Mouse (Mus musculus) MEL (cell line): Measurements from ENCODE around the gene Copz2. TPM values are rescaled to one million over a fixed set of nuclear protein-coding genes. Genes with fewer than 3 reads are reported as not detected.

ENCODE experiments used
- DNase-seq: peaks from one replicate; pipeline ENCODE4 v3.0.0; 2011; ENCODE audit warnings: low read depth, low spot score
- H3K27ac ChIP-seq: 2 replicates; pipeline ENCODE4 v1.5.1; 2012; ENCODE audit warnings: low read depth, mild to moderate bottlenecking, control low read depth, low read length, moderate library complexity; ENCODE audit not compliant: control insufficient read depth
- H3K27me3 ChIP-seq, 2 experiments: fragments of 150-350 bp in 1 of 2; sonication (generic) in 1 of 2; 2 replicates each; pipeline ENCODE4 v1.6.1; 2012; ENCODE audit warnings: low read length in 2 of 2, mild to moderate bottlenecking in 2 of 2, improper control_type of control experiment in 1 of 2, moderate library complexity in 1 of 2; ENCODE audit not compliant: insufficient read depth in 2 of 2, control insufficient read depth in 1 of 2
- H3K36me3 ChIP-seq, 2 experiments: 2 replicates each; pipeline ENCODE4 v1.6.1; 2012 to 2014; ENCODE audit warnings: low read length in 2 of 2, improper control_type of control experiment in 1 of 2, inconsistent platforms in 1 of 2, mild to moderate bottlenecking in 1 of 2; ENCODE audit not compliant: insufficient read depth in 2 of 2, control insufficient read depth in 1 of 2
- H3K4me1 ChIP-seq, 2 experiments: fragments of 150-350 bp in 1 of 2; sonication (generic) in 1 of 2; 2 replicates each; pipeline ENCODE4 v1.6.1; 2012; ENCODE audit warnings: low read length in 2 of 2, improper control_type of control experiment in 1 of 2, mild to moderate bottlenecking in 1 of 2; ENCODE audit not compliant: insufficient read depth in 2 of 2, control insufficient read depth in 1 of 2
- H3K4me3 ChIP-seq, 2 experiments: fragments of 150-350 bp in 1 of 2; sonication (generic) in 1 of 2; 2 replicates each; pipeline ENCODE4 v1.5.1; 2012; ENCODE audit warnings: low read depth in 2 of 2, low read length in 2 of 2, mild to moderate bottlenecking in 2 of 2, moderate library complexity in 2 of 2, control low read depth in 1 of 2, improper control_type of control experiment in 1 of 2; ENCODE audit not compliant: control insufficient read depth in 1 of 2, insufficient read depth in 1 of 2
- H3K79me2 ChIP-seq: 2 replicates; pipeline ENCODE4 v1.6.1; 2012; ENCODE audit warnings: mild to moderate bottlenecking, low read length, moderate library complexity; ENCODE audit not compliant: control insufficient read depth, poor library complexity, insufficient read depth
- H3K9ac ChIP-seq: 2 replicates; pipeline ENCODE4 v1.6.1; 2012; ENCODE audit warnings: low read depth, mild to moderate bottlenecking, control low read depth, low read length, moderate library complexity; ENCODE audit not compliant: control insufficient read depth, poor library complexity, severe bottlenecking
- H3K9me3 ChIP-seq: fragments of 150-350 bp; sonication (generic); replicated peaks from 2 replicates; pipeline ENCODE4 v1.6.1; 2012; ENCODE audit warnings: mild to moderate bottlenecking, low read length, improper control_type of control experiment, moderate library complexity; ENCODE audit not compliant: insufficient read depth
- BHLHE40 ChIP-seq: IDR thresholded peaks from 2 replicates; pipeline ENCODE4 v1.6.1; 2012; ENCODE audit warnings: low read depth, mild to moderate bottlenecking, inconsistent platforms, low read length, improper control_type of control experiment, borderline replicate concordance
- CHD1 ChIP-seq: IDR thresholded peaks from 2 replicates; pipeline ENCODE4 v1.6.1; 2012; ENCODE audit warnings: low read depth, mild to moderate bottlenecking, inconsistent platforms, low read length, improper control_type of control experiment
- CHD2 ChIP-seq: IDR thresholded peaks from 2 replicates; pipeline ENCODE4 v1.6.1; 2011; ENCODE audit warnings: low read length, improper control_type of control experiment
- EP300 ChIP-seq, 2 experiments: IDR thresholded peaks; 2 replicates each; pipeline ENCODE4 v1.6.1; 2011; ENCODE audit warnings: improper control_type of control experiment in 2 of 2, low read length in 2 of 2, low read depth in 1 of 2, mild to moderate bottlenecking in 1 of 2
- GATA1 ChIP-seq: IDR thresholded peaks from 2 replicates; pipeline ENCODE4 v1.6.1; 2011; ENCODE audit warnings: low read depth, low read length, improper control_type of control experiment
- JUND ChIP-seq: IDR thresholded peaks from 2 replicates; pipeline ENCODE4 v1.6.1; 2011; ENCODE audit warnings: low read depth, mild to moderate bottlenecking, improper control_type of control experiment, low read length
- MAX ChIP-seq: IDR thresholded peaks from 2 replicates; pipeline ENCODE4 v1.6.1; 2011; ENCODE audit warnings: low read length, improper control_type of control experiment
- MAZ ChIP-seq: IDR thresholded peaks from 2 replicates; pipeline ENCODE4 v1.6.1; 2012; ENCODE audit warnings: low read depth, mild to moderate bottlenecking, inconsistent platforms, low read length, improper control_type of control experiment
- MEF2A ChIP-seq: IDR thresholded peaks from 2 replicates; pipeline ENCODE4 v1.6.1; 2014; ENCODE audit warnings: low read depth, mild to moderate bottlenecking, inconsistent platforms, low read length, improper control_type of control experiment; ENCODE audit not compliant: poor library complexity, insufficient replicate concordance, severe bottlenecking; ENCODE audit errors: extremely low read depth
- MXI1 ChIP-seq: IDR thresholded peaks from 2 replicates; pipeline ENCODE4 v1.6.1; 2011; ENCODE audit warnings: mild to moderate bottlenecking, low read depth, low read length, improper control_type of control experiment
- MYB ChIP-seq: IDR thresholded peaks from 2 replicates; pipeline ENCODE4 v1.6.1; 2011; ENCODE audit warnings: mild to moderate bottlenecking, low read depth, low read length, improper control_type of control experiment
- MYC ChIP-seq: IDR thresholded peaks from 2 replicates; pipeline ENCODE4 v1.6.1; 2011; ENCODE audit warnings: low read depth, mild to moderate bottlenecking, low read length, improper control_type of control experiment, moderate library complexity
- NELFE ChIP-seq: IDR thresholded peaks from 2 replicates; pipeline ENCODE4 v1.6.1; 2011; ENCODE audit warnings: low read depth, low read length, improper control_type of control experiment
- NRF1 ChIP-seq: IDR thresholded peaks from 2 replicates; pipeline ENCODE4 v1.6.1; 2014; ENCODE audit warnings: low read depth, mild to moderate bottlenecking, inconsistent platforms, low read length, improper control_type of control experiment, moderate library complexity; ENCODE audit not compliant: poor library complexity, insufficient read depth, severe bottlenecking
- POLR2AphosphoS2 ChIP-seq: IDR thresholded peaks from 2 replicates; pipeline ENCODE4 v1.6.1; 2011; ENCODE audit warnings: low read length, improper control_type of control experiment
- POLR2AphosphoS5 ChIP-seq: IDR thresholded peaks from 2 replicates; pipeline ENCODE4 v1.6.1; 2012; ENCODE audit warnings: low read depth, borderline replicate concordance, mild to moderate bottlenecking, inconsistent platforms, low read length, moderate library complexity, mixed read lengths
- RAD21 ChIP-seq: IDR thresholded peaks from 2 replicates; pipeline ENCODE4 v1.6.1; 2011; ENCODE audit warnings: mild to moderate bottlenecking, low read depth, low read length, improper control_type of control experiment
- RCOR1 ChIP-seq: IDR thresholded peaks from 2 replicates; pipeline ENCODE4 v1.6.1; 2012; ENCODE audit warnings: low read depth, mild to moderate bottlenecking, inconsistent platforms, low read length, improper control_type of control experiment
- SIN3A ChIP-seq: IDR thresholded peaks from 2 replicates; pipeline ENCODE4 v1.6.1; 2012; ENCODE audit warnings: low read length, improper control_type of control experiment, inconsistent platforms
- TAL1 ChIP-seq: IDR thresholded peaks from 2 replicates; pipeline ENCODE4 v1.6.1; 2012; ENCODE audit warnings: mild to moderate bottlenecking, inconsistent platforms, low read length, moderate library complexity, mixed read lengths
- UBTF ChIP-seq: IDR thresholded peaks from 2 replicates; pipeline ENCODE4 v1.6.1; 2012; ENCODE audit warnings: low read depth, mild to moderate bottlenecking, inconsistent platforms, low read length, improper control_type of control experiment, moderate library complexity, borderline replicate concordance; ENCODE audit not compliant: insufficient read depth
- USF2 ChIP-seq, 2 experiments: IDR thresholded peaks; 2 replicates each; pipeline ENCODE4 v1.6.1; 2011 to 2012; ENCODE audit warnings: improper control_type of control experiment in 2 of 2, low read length in 2 of 2, borderline replicate concordance in 1 of 2, inconsistent platforms in 1 of 2, low read depth in 1 of 2, mild to moderate bottlenecking in 1 of 2; ENCODE audit not compliant: insufficient read depth in 1 of 2
- ZC3H11A ChIP-seq: IDR thresholded peaks from 2 replicates; pipeline ENCODE4 v1.6.1; 2012; ENCODE audit warnings: low read depth, mild to moderate bottlenecking, inconsistent platforms, low read length, improper control_type of control experiment
- ZNF384 ChIP-seq: IDR thresholded peaks from 2 replicates; pipeline ENCODE4 v1.6.1; 2012; ENCODE audit warnings: low read depth, mild to moderate bottlenecking, inconsistent platforms, low read length, improper control_type of control experiment
- polyA plus RNA-seq, 2 experiments: library from polyadenylated mRNA; stranded (reverse) in 1 of 2; unstranded in 1 of 2; fragments of >175 nt in 1 of 2; fragments of >200 nt in 1 of 2; gene quantifications; 2 replicates each; pipeline versions ENCODE4 v1.2.1 to v1.2.4; 2012; ENCODE audit warnings: low replicate concordance in 2 of 2, low read depth in 1 of 2; ENCODE audit not compliant: insufficient read length in 2 of 2, insufficient read depth in 1 of 2, missing spikeins in 1 of 2
- total RNA-seq: library from RNA; depleted of rRNA; stranded (reverse); fragments of 300-350 nt; gene quantifications from 2 replicates; pipeline ENCODE4 v1.2.3, GENCODE M21; 2012

The Copz2 gene
- total and polyA plus RNA-seq, 3 experiments: 2.1 to 6.3 TPM; not detected in 1

DNA sequence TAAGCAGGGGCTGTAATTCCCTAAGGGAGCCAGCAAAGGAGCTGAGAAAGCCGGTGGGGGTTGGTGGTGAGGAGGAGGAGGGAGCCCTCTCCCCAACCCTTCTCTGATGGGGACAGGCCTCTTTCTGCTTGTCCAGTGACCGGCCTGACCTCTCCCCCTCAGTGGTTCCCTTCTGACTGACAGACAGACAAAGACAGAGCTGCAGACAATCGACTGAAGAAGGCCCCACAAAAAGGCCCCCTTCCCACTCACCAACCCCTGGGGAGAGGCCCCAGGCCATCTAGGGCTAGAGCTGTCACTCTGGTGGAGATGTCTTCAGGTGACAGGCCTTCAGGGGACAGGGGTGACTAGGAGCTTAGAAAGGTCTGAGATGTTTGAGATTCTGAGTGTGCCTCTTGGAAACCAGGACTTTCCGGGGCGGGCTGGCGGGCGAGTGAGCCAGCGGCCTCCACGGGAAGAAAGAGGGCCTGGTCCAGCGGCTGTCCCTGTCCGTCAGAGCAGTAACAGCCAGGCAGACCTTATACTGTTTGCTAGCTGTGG, 24.0 kb downstream of the Copz2 start:
- no peaks in the 10 kb centered on the region for H3K9me3 ChIP-seq
- TF ChIP-seq MEF2A: no peak
- no peak for TF ChIP-seq MAZ
- no peak for TF ChIP-seq CHD2
- no peak for TF ChIP-seq TAL1
- no peak for TF ChIP-seq POLR2AphosphoS2
- TF ChIP-seq RCOR1: no peak
- TF ChIP-seq NELFE: no peak
- TF ChIP-seq EP300 (IDR thresholded peaks at IDR 0.05; ENCODE audit: low read depth in 1 of 2, low read length in 2 of 2): no peak
- no peak for TF ChIP-seq MYC
- no peak for TF ChIP-seq ZC3H11A
- TF ChIP-seq BHLHE40: no peak
- TF ChIP-seq, all 39 proteins: peak for 0
- DNase-seq: no peak
- Histone ChIP-seq H3K36me3 (no peaks in the 10 kb centered on the region; a peak in 1 of 4 replicates), H3K27ac (no peak overlapping the region), H3K4me3 (no peak overlapping the region), H3K79me2 (no peaks in the 10 kb centered on the region), H3K9ac (no peak overlapping the region), H3K27me3 (peaks cover 51 to 54% of the 10 kb centered on the region in 2 experiments), H3K4me1 (peaks cover 0 to 3% of the 10 kb centered on the region in 2 experiments; a peak in 1 of 4 replicates)

DNA sequence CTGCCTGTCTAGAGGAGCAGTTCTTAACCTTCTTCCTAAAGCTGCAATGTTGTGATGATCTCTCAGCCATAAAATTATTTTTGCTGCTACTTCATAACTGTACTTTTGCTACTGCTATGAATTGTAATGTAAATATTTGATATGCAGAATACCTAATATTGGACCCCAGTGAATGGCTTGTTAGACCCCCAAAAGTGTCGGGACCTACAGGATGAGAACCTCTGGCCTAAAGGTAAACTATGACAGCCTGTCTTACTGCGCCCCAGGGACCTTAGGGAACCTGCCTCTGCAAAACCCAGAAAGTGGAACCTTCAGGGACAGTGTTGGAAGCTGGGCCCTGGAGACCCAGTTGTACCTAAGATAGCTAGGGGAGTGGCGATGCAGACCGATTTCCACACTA, 25.6 kb downstream of the Copz2 start:
- Histone ChIP-seq H3K9me3 (no peaks in the 10 kb centered on the region), H3K4me1 (peaks cover 0 to 7% of the 10 kb centered on the region in 2 experiments; a peak in 2 of 4 replicates), H3K79me2 (no peaks in the 10 kb centered on the region), H3K27ac (no peak overlapping the region), H3K9ac (no peak overlapping the region)
- no peak for DNase-seq
- no peak for TF ChIP-seq MAX
- no peak for TF ChIP-seq MAZ
- no peak for TF ChIP-seq MXI1
- no peak for TF ChIP-seq CHD2
- TF ChIP-seq RAD21: no peak
- TF ChIP-seq EP300 (IDR thresholded peaks at IDR 0.05; ENCODE audit: low read depth in 1 of 2, low read length in 2 of 2): no peak
- TF ChIP-seq JUND: no peak
- TF ChIP-seq NRF1: no peak
- no peak for TF ChIP-seq CHD1
- no peak for TF ChIP-seq POLR2AphosphoS5
- no peak for TF ChIP-seq BHLHE40
- TF ChIP-seq SIN3A: no peak
- TF ChIP-seq MYB: no peak
- no peak for TF ChIP-seq MEF2A
- no peak for TF ChIP-seq POLR2AphosphoS2
- TF ChIP-seq ZNF384: no peak
- TF ChIP-seq GATA1: no peak
- no peak for TF ChIP-seq USF2 (IDR thresholded peaks at IDR 0.05; ENCODE audit: borderline replicate concordance in 1 of 2, insufficient read depth in 1 of 2, low read depth in 1 of 2, low read length in 2 of 2)
- TF ChIP-seq UBTF: no peak
- TF ChIP-seq, all 39 proteins: peak for 0
- no peak overlapping the region for H3K4me3 ChIP-seq
- H3K27me3 ChIP-seq: peaks cover 49 to 53% of the 10 kb centered on the region in 2 experiments
- no peaks in the 10 kb centered on the region; a peak in 1 of 4 replicates for H3K36me3 ChIP-seq
